Mouse (Mus musculus) megakaryocyte, embryonic 14.5 days (primary cell): Measurements from ENCODE around the gene Aptx. TPM values are rescaled to one million over a fixed set of nuclear protein-coding genes. Genes with fewer than 3 reads are reported as not detected.

Experiments used
- H3K27me3 ChIP-seq: replicated peaks from 2 replicates; pipeline ENCODE3; 2012; ENCODE audit warnings: inconsistent platforms
- H3K36me3 ChIP-seq: replicated peaks from 2 replicates; pipeline ENCODE3; 2012; ENCODE audit warnings: low read length, inconsistent platforms, mixed read lengths
- H3K4me1 ChIP-seq: 2 replicates; pipeline ENCODE4 v1.6.1; 2012; ENCODE audit warnings: inconsistent platforms
- H3K4me3 ChIP-seq: replicated peaks from 2 replicates; pipeline ENCODE3; 2012; ENCODE audit warnings: moderate library complexity, mild to moderate bottlenecking, inconsistent platforms
- H3K9me3 ChIP-seq: 2 replicates; pipeline ENCODE4 v1.6.1; 2012; ENCODE audit warnings: inconsistent platforms
- FLI1 ChIP-seq: IDR thresholded peaks from 2 replicates; pipeline ENCODE4 v1.6.1; 2012; ENCODE audit warnings: low read length, inconsistent platforms, mixed read lengths
- GATA1 ChIP-seq: IDR thresholded peaks from 3 replicates; pipeline ENCODE4 v1.6.1; 2012; ENCODE audit warnings: mixed read lengths, low read length, inconsistent platforms, borderline replicate concordance
- polyA plus RNA-seq: library from polyadenylated mRNA; stranded (reverse); fragments of >175 nt; gene quantifications from 2 replicates; pipeline ENCODE4 v1.2.3, GENCODE M21; 2012; ENCODE audit warnings: low replicate concordance; ENCODE audit not compliant: insufficient read depth

The Aptx gene
- 7.4 TPM in 1 of 2 replicates, not detected in the other for polyA plus RNA-seq

- H3K9me3 ChIP-seq: no peaks in the 10 kb centered on the region
- TF ChIP-seq FLI1 (no peak), GATA1 (no peak)
Observed at GRCm38 (mm10) chr4:40702797-40703709, at the start of gene Aptx. Aptx (minus strand) TSS chr4:40703194.

GRCm38 (mm10) chr4:40735351-40735750 lies 32.4 kb upstream of the Aptx start:
- no peaks in the 10 kb centered on the region for H3K9me3 ChIP-seq
- H3K4me3 ChIP-seq: no peak overlapping the region
- TF ChIP-seq FLI1: no peak
- no peak for TF ChIP-seq GATA1
- H3K36me3 ChIP-seq: peaks cover 94% of the 10 kb centered on the region
- H3K4me1 ChIP-seq: no peaks in the 10 kb centered on the region
- H3K27me3 ChIP-seq: no peaks in the 10 kb centered on the region

More at GRCm38 (mm10) chr4:40702797-40703709, at the start of gene Aptx:
- peaks cover 40% of the 10 kb centered on the region for H3K4me1 ChIP-seq
- peak within 1 kb of the TSS; percentile 97 for H3K4me3 ChIP-seq
- H3K36me3 ChIP-seq: peaks cover 10% of the 10 kb centered on the region
- no peaks in the 10 kb centered on the region for H3K27me3 ChIP-seq

- TF ChIP-seq GATA1: no peak
- TF ChIP-seq FLI1: no peak
- Histone ChIP-seq H3K36me3 (peaks cover 93% of the 10 kb centered on the region), H3K9me3 (no peaks in the 10 kb centered on the region), H3K27me3 (no peaks in the 10 kb centered on the region), H3K4me3 (no peak overlapping the region), H3K4me1 (peaks cover 8% of the 10 kb centered on the region; the same call in 1 of the 2 replicates)
Observed at GRCm38 (mm10) chr4:40731262-40731661, 28.3 kb upstream of the Aptx start.

GRCm38 (mm10) chr4:40727247-40727646 lies 24.3 kb upstream of the Aptx start:
- Histone ChIP-seq H3K4me3 (no peak overlapping the region), H3K27me3 (no peaks in the 10 kb centered on the region), H3K4me1 (peaks cover 34% of the 10 kb centered on the region), H3K9me3 (no peaks in the 10 kb centered on the region), H3K36me3 (peaks cover 82% of the 10 kb centered on the region)
- no peak for TF ChIP-seq GATA1
- TF ChIP-seq FLI1: no peak

- Histone ChIP-seq H3K9me3 (no peaks in the 10 kb centered on the region), H3K27me3 (no peaks in the 10 kb centered on the region), H3K36me3 (peaks cover 65% of the 10 kb centered on the region), H3K4me1 (peaks cover 45% of the 10 kb centered on the region), H3K4me3 (no peak overlapping the region)
- TF ChIP-seq GATA1: no peak
- TF ChIP-seq FLI1: no peak
Observed at GRCm38 (mm10) chr4:40725554-40725953, 22.6 kb upstream of the Aptx start.

GRCm38 (mm10) chr4:40725141-40725540 lies 22.1 kb upstream of the Aptx start:
- H3K9me3 ChIP-seq: no peaks in the 10 kb centered on the region
- no peaks in the 10 kb centered on the region for H3K27me3 ChIP-seq
- TF ChIP-seq FLI1 (no peak), GATA1 (no peak)
- peaks cover 61% of the 10 kb centered on the region for H3K36me3 ChIP-seq
- H3K4me1 ChIP-seq: peaks cover 47% of the 10 kb centered on the region
- no peak overlapping the region for H3K4me3 ChIP-seq

- Histone ChIP-seq H3K27me3 (no peaks in the 10 kb centered on the region), H3K4me1 (peaks cover 47% of the 10 kb centered on the region), H3K9me3 (no peaks in the 10 kb centered on the region), H3K36me3 (peaks cover 44% of the 10 kb centered on the region), H3K4me3 (peak overlapping the region; percentile 97)
- TF ChIP-seq GATA1: peak; percentile 38; the same call in 1 of the 3 replicates
- no peak for TF ChIP-seq FLI1
Observed at GRCm38 (mm10) chr4:40722687-40723460, 19.9 kb upstream of the Aptx start.

- Histone ChIP-seq H3K27me3 (no peaks in the 10 kb centered on the region), H3K4me3 (peak within 1 kb of the TSS; percentile 97), H3K9me3 (no peaks in the 10 kb centered on the region), H3K36me3 (peaks cover 37% of the 10 kb centered on the region), H3K4me1 (peaks cover 42% of the 10 kb centered on the region)
- peak; percentile 48; the same call in 1 of the 2 replicates for TF ChIP-seq FLI1
- TF ChIP-seq GATA1: no peak
Observed at GRCm38 (mm10) chr4:40722011-40722666, 19.1 kb upstream of the Aptx start, which contains the start of gene Dnaja1. Dnaja1 (plus strand) TSS chr4:40722150.

- peaks cover 36% of the 10 kb centered on the region for H3K4me1 ChIP-seq
- TF ChIP-seq FLI1 (no peak), GATA1 (no peak)
- no peaks in the 10 kb centered on the region for H3K9me3 ChIP-seq
- no peaks in the 10 kb centered on the region for H3K27me3 ChIP-seq
- H3K36me3 ChIP-seq: peaks cover 25% of the 10 kb centered on the region
- H3K4me3 ChIP-seq: peak overlapping the region; percentile 97
Observed at GRCm38 (mm10) chr4:40720910-40721309, 17.9 kb upstream of the Aptx start.
